Mouse (Mus musculus) neural tube, embryonic 14.5 days (tissue): Measurements from ENCODE around the gene Med25. TPM values are rescaled to one million over a fixed set of nuclear protein-coding genes. Genes with fewer than 3 reads are reported as not detected.

Source experiments
- microRNA counts: library from miRNA; unstranded; fragments of <30 nt; microRNA quantifications from one replicate; lab custom pipeline; 2016
- microRNA-seq: library from miRNA; unstranded; fragments of <30 nt; microRNA quantifications from one replicate; pipeline ENCODE4, GENCODE M21; 2016
- polyA plus RNA-seq: library from polyadenylated mRNA; unstranded; fragments of >200 nt; fragmentation: Nextera tagmentation; extraction: Ambion mirVana; gene quantifications from 2 replicates; pipeline ENCODE4 v1.2.1, GENCODE M21; 2014

Med25 gene
- polyA plus RNA-seq, 1 experiment from 2014 or later, result 85.7 TPM

MicroRNA genes within 50 kb of the gene (microRNA counts, 519-probe panel; counts per million panel counts)
- not detected for microRNA mmu-miR-707 (lab: Ali Mortazavi, UCI)

Small RNAs within 50 kb of the gene (microRNA-seq; reads per million reads assigned to microRNA genes)
- not detected for gene Mir707

Other genes with a start within 250 kb of the Med25 start
- 2.6 and 3.6 TPM in 2 replicates for gene Myh14, start 221.9 kb downstream of the Med25 start, polyA plus RNA-seq
- gene Izumo2, start 184.0 kb downstream of the Med25 start, polyA plus RNA-seq, result not detected in 2 replicates
- 23.0 and 27.0 TPM in 2 replicates for gene Vrk3, start 144.3 kb downstream of the Med25 start, polyA plus RNA-seq
- 0.95 and 1.0 TPM in 2 replicates for gene Zfp473, start 141.7 kb downstream of the Med25 start, polyA plus RNA-seq
- gene Nup62, start 76.6 kb downstream of the Med25 start, polyA plus RNA-seq, result 22.4 and 26.3 TPM in 2 replicates
- 1.6 and 1.7 TPM in 2 replicates for gene Il4i1, start 76.3 kb downstream of the Med25 start, polyA plus RNA-seq
- 2.1 and 2.3 TPM in 2 replicates for gene Atf5, start 76.1 kb downstream of the Med25 start, polyA plus RNA-seq
- 36.4 and 46.8 TPM in 2 replicates for gene Akt1s1, start 43.7 kb downstream of the Med25 start, polyA plus RNA-seq
- 92.5 and 96.4 TPM in 2 replicates for gene Tbc1d17, start 43.6 kb downstream of the Med25 start, polyA plus RNA-seq
- 27.1 and 28.8 TPM in 2 replicates for gene Pnkp, start 35.6 kb downstream of the Med25 start, polyA plus RNA-seq
- 475 and 479 TPM in 2 replicates for gene Ptov1, start 22.9 kb downstream of the Med25 start, polyA plus RNA-seq
- gene Fuz, start 3.4 kb upstream of the Med25 start, polyA plus RNA-seq, result 14.5 and 16.0 TPM in 2 replicates
- 120 and 128 TPM in 2 replicates for gene Ap2a1, start 36.8 kb upstream of the Med25 start, polyA plus RNA-seq
- gene Tsks, start 50.5 kb upstream of the Med25 start, polyA plus RNA-seq, result 0.11 and 0.19 TPM in 2 replicates
- gene Cpt1c, start 82.1 kb upstream of the Med25 start, polyA plus RNA-seq, result 54.3 and 60.3 TPM in 2 replicates
- 189 and 206 TPM in 2 replicates for gene Prmt1, start 93.9 kb upstream of the Med25 start, polyA plus RNA-seq
- gene Irf3, start 104.9 kb upstream of the Med25 start, polyA plus RNA-seq, result 53.8 and 60.2 TPM in 2 replicates
- 6.4 and 9.5 TPM in 2 replicates for gene Bcl2l12, start 106.0 kb upstream of the Med25 start, polyA plus RNA-seq
- 61.6 and 68.6 TPM in 2 replicates for gene Scaf1, start 123.7 kb upstream of the Med25 start, polyA plus RNA-seq
- 9.0 and 13.7 TPM in 2 replicates for gene Rras, start 125.2 kb upstream of the Med25 start, polyA plus RNA-seq
- 17.3 and 17.9 TPM in 2 replicates for gene Prr12, start 160.2 kb upstream of the Med25 start, polyA plus RNA-seq
- 65.4 and 67.3 TPM in 2 replicates for gene Nosip, start 169.7 kb upstream of the Med25 start, polyA plus RNA-seq
- gene Prrg2, start 170.0 kb upstream of the Med25 start, polyA plus RNA-seq, result 12.7 and 12.8 TPM in 2 replicates
- 23.7 and 118 TPM in 2 replicates for gene Rcn3, start 199.5 kb upstream of the Med25 start, polyA plus RNA-seq
- 7.0 and 36.4 TPM in 2 replicates for gene Fcgrt, start 211.1 kb upstream of the Med25 start, polyA plus RNA-seq
- gene Rps11, start 231.7 kb upstream of the Med25 start, polyA plus RNA-seq, result 781 and 868 TPM in 2 replicates
- 668 and 729 TPM in 2 replicates for gene Rpl13a, start 236.0 kb upstream of the Med25 start, polyA plus RNA-seq
- gene Gm45713, start 243.5 kb upstream of the Med25 start, polyA plus RNA-seq, result 0.33 TPM in 1 of 2 replicates, not detected in the other
- gene Flt3l, start 243.7 kb upstream of the Med25 start, polyA plus RNA-seq, result 1.3 and 1.6 TPM in 2 replicates